Mouse (Mus musculus) midbrain, embryonic 10.5 days (tissue): ENCODE measurements around the gene Cxcr1. TPM values are rescaled to one million over a fixed set of nuclear protein-coding genes. Genes with fewer than 3 reads are reported as not detected.

Source experiments
- DNase-seq: peaks from one replicate; pipeline ENCODE4 v3.0.0-alpha.2; 2017; ENCODE audit warnings: low spot score
- H3K27ac ChIP-seq: fragments of 300-500 bp; sonication (generic); replicated peaks from 2 replicates; pipeline ENCODE4 v1.5.1; 2016; ENCODE audit warnings: mild to moderate bottlenecking
- H3K27me3 ChIP-seq: fragments of 300-500 bp; sonication (generic); 2 replicates; pipeline ENCODE4 v1.6.1; 2016; ENCODE audit warnings: low read depth, mild to moderate bottlenecking; ENCODE audit not compliant: poor library complexity, severe bottlenecking
- H3K36me3 ChIP-seq: fragments of 300-500 bp; sonication (generic); 2 replicates; pipeline ENCODE4 v1.6.1; 2016; ENCODE audit warnings: mild to moderate bottlenecking, moderate library complexity
- H3K4me1 ChIP-seq: fragments of 300-500 bp; sonication (generic); 2 replicates; pipeline ENCODE4 v1.6.1; 2016
- H3K4me3 ChIP-seq: fragments of 300-500 bp; sonication (generic); 2 replicates; pipeline ENCODE4 v1.5.1; 2016; ENCODE audit warnings: mild to moderate bottlenecking, moderate library complexity
- H3K9me3 ChIP-seq: fragments of 300-500 bp; sonication (generic); replicated peaks from 2 replicates; pipeline ENCODE4 v1.6.1; 2016; ENCODE audit warnings: mild to moderate bottlenecking
- WGBS: fragments of 180-500 bp; shearing (Covaris S2); methylation state at CpG from one replicate; pipeline ENCODE4 v1.1.7; 2016; 5-methylcytosine and 5-hydroxymethylcytosine counted together
- polyA plus RNA-seq: library from polyadenylated mRNA; unstranded; fragments of >200 nt; fragmentation: Nextera tagmentation; extraction: Ambion mirVana; gene quantifications from 2 replicates; pipeline ENCODE4 v1.2.1, GENCODE M21; 2016

The Cxcr1 gene
- polyA plus RNA-seq, 1 experiment from 2014 or later: not detected

DNA sequence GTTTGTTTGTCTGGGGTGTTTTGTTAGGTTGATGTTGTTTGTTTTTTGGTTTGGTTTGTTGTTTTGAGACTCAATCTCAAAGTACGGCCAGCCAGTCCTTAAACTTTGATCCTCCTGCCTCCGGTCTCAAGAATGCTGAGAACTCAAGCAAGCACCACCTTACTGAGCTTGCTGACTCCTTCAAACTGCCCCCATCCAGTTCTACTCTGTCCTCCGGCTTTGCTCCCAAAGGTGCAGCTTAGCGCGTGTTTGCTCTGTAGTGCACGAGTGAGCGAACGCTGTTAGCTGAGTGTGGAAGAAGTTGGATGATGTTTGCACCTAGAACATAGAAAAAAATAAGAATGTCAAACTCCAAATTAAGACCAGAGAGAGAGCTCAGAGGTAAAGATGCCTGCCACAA, 14.5 kb upstream of the Cxcr1 start:
- no peaks in the 10 kb centered on the region for H3K9me3 ChIP-seq
- WGBS: 91% methylated on average over 8 of the region's 8 CpGs
- no peak for DNase-seq

DNA sequence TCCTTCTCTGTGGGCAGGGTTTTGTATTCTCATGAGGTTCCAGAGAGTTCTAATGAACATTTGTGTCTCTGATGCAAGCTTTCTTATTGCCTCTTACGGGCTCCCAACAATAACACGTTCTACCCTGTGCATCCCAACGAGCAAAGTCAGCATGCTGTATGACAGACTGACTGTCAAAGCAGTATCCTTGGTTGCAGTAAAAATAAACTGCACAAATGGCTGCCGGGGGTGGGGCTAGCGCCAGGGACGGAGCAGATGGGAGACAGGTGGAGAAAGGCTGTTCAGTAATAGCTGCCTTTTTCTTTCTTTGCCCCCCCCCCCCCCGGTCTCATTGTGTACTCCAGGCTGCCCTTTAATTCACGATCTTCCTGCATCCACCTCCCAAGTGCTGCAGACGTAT, 13.5 kb upstream of the Cxcr1 start:
- no peak overlapping the region for H3K4me3 ChIP-seq

More for the DNA sequence above, 14.5 kb upstream of the Cxcr1 start:
- Histone ChIP-seq H3K4me1 (peaks cover 4% of the 10 kb centered on the region; the same call in 1 of the 2 replicates), H3K27ac (no peak overlapping the region), H3K27me3 (peaks cover 26% of the 10 kb centered on the region; the same call in 1 of the 2 replicates), H3K36me3 (no peaks in the 10 kb centered on the region), H3K4me3 (no peak overlapping the region)

DNA sequence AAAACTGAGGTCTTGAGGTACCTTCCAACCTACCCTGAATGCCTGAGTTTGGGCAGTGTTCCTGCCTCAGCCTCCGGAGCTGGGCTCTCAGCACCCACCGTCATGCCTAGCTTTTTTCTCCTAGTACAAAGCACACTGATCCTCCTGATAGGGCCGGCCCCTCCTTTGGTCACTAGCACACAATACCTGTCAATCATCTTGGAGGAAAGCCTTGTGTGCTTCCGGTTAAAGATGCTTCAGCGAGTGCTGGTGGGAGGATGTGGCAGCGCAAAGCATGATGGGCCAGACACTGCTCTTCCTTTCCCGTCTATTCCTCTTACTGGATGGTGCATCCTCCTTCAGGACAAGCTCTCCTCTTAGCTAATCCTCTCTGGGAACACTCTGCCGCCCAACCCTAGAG, 12.2 kb upstream of the Cxcr1 start:
- H3K36me3 ChIP-seq: no peaks in the 10 kb centered on the region
- DNase-seq: no peak
- H3K27me3 ChIP-seq: peaks cover 47% of the 10 kb centered on the region; the same call in 1 of the 2 replicates
- no peak overlapping the region for H3K4me3 ChIP-seq
- peaks cover 4% of the 10 kb centered on the region; the same call in 1 of the 2 replicates for H3K4me1 ChIP-seq
- H3K27ac ChIP-seq: no peak overlapping the region
- H3K9me3 ChIP-seq: no peaks in the 10 kb centered on the region
- 75% methylated on average over 8 of the region's 8 CpGs for WGBS

More for the DNA sequence above, 13.5 kb upstream of the Cxcr1 start:
- Histone ChIP-seq H3K4me1 (peaks cover 4% of the 10 kb centered on the region; the same call in 1 of the 2 replicates), H3K9me3 (no peaks in the 10 kb centered on the region), H3K27me3 (peaks cover 36% of the 10 kb centered on the region; the same call in 1 of the 2 replicates), H3K36me3 (no peaks in the 10 kb centered on the region), H3K27ac (no peak overlapping the region)
- WGBS: 82% methylated on average over 9 of the region's 9 CpGs
- DNase-seq: no peak

DNA sequence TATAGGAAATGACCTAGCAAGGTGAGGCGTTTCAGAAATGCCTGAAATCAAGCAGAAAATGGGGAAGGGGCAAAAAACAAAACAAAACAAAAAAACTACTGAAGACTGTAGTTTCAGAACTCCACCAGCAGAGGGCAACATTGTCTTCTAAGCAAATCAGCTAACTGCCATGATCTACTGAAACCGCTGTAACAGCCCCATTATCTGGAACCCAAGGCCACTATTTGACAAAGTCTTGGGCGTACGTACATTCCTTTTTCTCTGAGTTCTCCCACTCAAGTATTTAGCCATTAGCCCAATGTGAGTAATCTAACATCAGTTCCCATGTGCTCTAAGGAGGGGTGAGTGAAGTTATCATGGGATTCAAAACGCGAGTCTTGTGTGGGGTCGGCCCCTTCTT, 11.4 kb upstream of the Cxcr1 start:
- peak; percentile 15 for DNase-seq
- Histone ChIP-seq H3K4me1 (peaks cover 4% of the 10 kb centered on the region; the same call in 1 of the 2 replicates), H3K36me3 (no peaks in the 10 kb centered on the region), H3K27ac (no peak overlapping the region), H3K9me3 (no peaks in the 10 kb centered on the region), H3K27me3 (peaks cover 47% of the 10 kb centered on the region; the same call in 1 of the 2 replicates), H3K4me3 (no peak overlapping the region)
- 66% methylated on average over 7 of the region's 7 CpGs for WGBS

DNA sequence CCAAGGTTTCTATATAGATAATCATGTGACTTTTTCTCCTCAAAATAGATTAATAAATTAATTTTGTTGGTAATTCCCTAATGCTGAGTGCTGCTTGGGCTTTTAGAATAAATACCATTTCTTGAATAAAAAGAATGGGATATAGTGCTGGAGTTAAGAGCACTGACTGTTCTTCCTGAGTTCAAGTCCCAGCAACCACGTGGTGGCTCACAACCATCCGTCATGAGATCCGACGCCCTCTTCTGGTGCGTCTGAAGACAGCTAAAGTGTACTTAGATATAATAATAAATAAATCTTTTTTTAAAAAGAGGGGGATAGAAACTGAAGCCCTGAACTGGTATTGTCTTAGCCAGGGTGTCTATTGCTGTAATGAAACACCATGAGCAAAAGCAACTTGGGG, 9.0 kb upstream of the Cxcr1 start:
- Histone ChIP-seq H3K4me1 (peaks cover 4% of the 10 kb centered on the region; the same call in 1 of the 2 replicates), H3K27ac (no peak overlapping the region), H3K36me3 (no peaks in the 10 kb centered on the region), H3K27me3 (peaks cover 62% of the 10 kb centered on the region; the same call in 1 of the 2 replicates), H3K4me3 (no peak overlapping the region), H3K9me3 (no peaks in the 10 kb centered on the region)
- no peak for DNase-seq
- 69% methylated on average over 5 of the region's 5 CpGs for WGBS

DNA sequence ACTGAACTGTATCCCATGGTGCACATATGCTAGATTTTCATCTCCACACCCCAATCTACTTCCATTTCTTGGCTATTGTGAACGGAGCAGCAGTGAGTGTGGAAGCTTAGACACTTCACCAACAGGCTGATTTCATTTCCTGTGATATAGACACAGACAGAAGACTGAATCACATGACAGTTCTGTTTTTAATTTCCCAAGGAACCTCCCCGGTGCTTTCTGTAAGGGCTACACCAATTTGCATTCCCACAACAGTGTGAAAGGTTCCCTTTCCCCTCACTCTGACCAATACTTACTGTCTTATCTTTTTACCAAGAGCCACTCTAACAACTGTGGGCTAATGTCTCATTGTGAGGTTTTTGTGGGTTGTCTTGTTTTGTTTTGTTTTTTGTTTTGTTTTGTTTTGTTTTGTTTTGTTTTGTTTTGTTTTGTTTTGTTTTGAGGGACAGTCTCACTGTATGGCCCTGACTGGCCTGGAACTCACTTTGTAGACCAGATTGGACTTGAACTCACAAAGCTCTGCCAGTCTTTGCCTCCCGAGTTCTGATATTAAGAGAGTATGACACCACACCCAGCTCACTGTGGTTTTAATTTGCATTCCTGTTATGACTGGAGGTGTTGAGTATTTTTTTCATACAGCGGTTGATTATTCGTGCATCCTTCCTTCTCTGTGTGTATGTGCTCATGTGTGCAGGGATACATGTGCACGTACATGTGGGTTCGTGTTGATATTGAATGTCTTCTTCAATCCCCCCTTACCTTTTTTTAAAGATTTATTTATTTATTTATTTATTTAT, 6.8 kb upstream of the Cxcr1 start:
- H3K4me3 ChIP-seq: no peak overlapping the region
- H3K27ac ChIP-seq: no peak overlapping the region
- WGBS: 92% methylated on average over 7 of the region's 7 CpGs
- DNase-seq: no peak
- H3K36me3 ChIP-seq: no peaks in the 10 kb centered on the region
- no peaks in the 10 kb centered on the region for H3K9me3 ChIP-seq
- H3K4me1 ChIP-seq: no peaks in the 10 kb centered on the region
- peaks cover 54% of the 10 kb centered on the region; the same call in 1 of the 2 replicates for H3K27me3 ChIP-seq

DNA sequence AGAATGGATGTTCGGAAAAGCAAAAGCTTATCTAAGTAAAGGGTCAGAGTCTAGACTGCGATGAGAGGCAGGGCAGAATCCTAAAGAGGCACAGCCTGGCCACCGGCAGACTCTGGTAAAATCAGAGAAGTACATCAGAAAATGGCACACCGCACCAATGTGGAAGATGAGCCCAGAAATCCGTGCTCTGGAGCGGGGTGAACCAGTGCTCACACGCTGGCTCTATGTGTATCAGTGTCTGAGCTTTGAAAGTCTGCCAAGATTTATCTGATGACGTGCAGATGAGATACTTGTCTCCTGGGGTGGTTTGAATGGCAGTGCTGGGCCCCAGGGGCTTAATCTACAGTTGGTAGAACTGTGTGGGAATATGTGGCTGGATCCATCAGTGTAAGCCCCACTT, 4.6 kb upstream of the Cxcr1 start:
- WGBS: 88% methylated on average over 8 of the region's 8 CpGs
- DNase-seq: no peak
- Histone ChIP-seq H3K4me1 (no peaks in the 10 kb centered on the region), H3K27ac (no peak overlapping the region), H3K9me3 (no peaks in the 10 kb centered on the region), H3K36me3 (no peaks in the 10 kb centered on the region), H3K27me3 (peaks cover 49% of the 10 kb centered on the region; the same call in 1 of the 2 replicates), H3K4me3 (no peak overlapping the region)

DNA sequence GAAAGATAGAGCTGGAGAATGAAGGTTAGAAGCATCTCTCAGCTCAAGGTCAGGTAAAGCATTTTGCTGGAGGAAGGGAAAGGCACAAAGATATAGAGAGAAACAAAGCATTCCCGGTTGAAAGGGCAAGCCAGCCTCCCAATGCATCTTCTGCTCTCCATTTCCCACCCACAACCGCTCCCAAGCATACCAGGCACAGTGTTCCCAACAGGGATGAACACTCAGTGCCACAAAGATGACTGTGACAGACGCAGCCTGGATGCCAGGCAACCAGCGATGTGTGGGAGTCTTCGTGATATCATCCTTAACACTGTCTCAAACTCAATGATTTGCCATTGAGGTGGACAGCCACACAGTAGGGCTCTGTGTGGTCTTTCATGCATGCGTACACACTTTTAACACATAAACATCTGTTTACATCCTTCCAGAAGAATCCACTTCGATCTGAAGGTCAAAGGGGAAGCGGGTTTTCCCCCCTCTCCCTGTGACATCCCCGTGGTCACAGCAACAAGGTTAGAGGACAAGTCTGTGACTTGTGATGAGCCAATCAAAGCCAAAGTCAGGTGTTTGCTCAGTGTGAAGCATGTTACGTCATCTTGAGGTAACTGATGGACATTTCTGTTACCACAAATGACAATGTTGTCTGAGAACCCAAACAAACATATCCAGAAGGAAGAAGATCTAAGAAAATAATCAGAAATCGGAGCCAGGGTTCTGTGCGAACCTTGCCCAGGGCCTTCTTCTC, 3.5 kb upstream of the Cxcr1 start:
- Histone ChIP-seq H3K9me3 (no peaks in the 10 kb centered on the region), H3K27ac (no peak overlapping the region), H3K36me3 (no peaks in the 10 kb centered on the region), H3K4me3 (no peak overlapping the region), H3K27me3 (peaks cover 38% of the 10 kb centered on the region; the same call in 1 of the 2 replicates), H3K4me1 (no peaks in the 10 kb centered on the region)
- 84% methylated on average over 12 of the region's 12 CpGs for WGBS
- DNase-seq: no peak

DNA sequence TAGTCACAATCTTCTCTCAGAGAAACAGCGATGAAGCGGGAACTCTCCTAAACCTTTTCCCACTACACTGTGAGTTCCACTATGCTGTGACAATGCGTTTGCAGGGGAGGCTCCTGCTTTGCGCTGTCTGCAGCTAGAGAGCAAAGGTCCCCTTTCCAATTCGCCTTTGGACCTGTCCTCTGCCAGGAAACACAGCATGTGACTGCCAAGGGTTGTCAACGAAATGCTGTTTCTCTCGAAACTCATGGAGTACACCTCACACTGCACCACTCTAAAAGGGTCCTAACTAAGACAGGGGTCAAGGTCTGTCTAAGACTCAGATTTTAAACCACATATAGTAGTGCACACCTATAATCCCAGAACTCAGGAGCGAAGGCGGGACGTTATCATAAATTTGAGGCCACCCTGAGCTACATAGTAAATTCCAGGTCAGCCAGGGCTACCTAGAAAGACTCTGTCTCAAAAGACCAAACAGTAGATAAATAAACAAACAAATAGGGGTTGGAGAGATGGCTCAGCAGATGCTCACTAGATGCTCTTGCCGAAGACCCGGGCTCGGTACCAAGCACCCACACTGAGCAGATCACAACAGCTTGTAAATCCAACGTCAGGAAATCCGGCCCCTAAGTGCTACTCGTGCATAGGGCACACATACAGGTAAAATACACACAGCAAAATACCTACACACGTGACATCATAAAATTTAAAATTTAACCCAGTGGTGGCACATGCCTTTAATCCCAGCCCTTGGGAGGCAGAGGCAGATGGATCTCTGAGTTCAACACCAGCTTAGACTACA, 2.4 kb upstream of the Cxcr1 start:
- Histone ChIP-seq H3K36me3 (no peaks in the 10 kb centered on the region), H3K27me3 (peaks cover 27% of the 10 kb centered on the region; the same call in 1 of the 2 replicates), H3K9me3 (no peaks in the 10 kb centered on the region), H3K4me3 (no peak overlapping the region), H3K4me1 (no peaks in the 10 kb centered on the region), H3K27ac (no peak overlapping the region)
- no peak for DNase-seq
- WGBS: 79% methylated on average over 17 of the region's 17 CpGs

DNA sequence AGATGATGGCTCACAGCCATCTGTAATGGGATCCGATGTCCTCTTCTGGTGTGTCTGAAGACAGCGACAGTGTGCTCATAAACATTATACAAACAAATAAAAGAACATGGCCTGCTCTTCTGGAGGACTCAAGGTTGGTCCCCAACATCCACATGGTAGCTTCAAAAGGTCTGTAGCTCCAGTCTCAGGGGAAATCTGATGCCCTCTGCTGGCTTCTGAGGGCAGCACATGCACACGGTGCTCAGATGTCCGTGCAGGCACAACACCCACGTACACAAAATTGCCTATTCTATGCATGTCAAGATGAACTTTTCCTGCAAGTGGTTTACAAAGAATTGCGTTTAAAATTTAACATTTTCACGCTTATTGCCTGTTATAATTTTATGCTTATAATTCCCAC, 1.5 kb upstream of the Cxcr1 start:
- H3K36me3 ChIP-seq: no peaks in the 10 kb centered on the region
- peaks cover 27% of the 10 kb centered on the region; the same call in 1 of the 2 replicates for H3K27me3 ChIP-seq
- WGBS: 57% methylated on average over 7 of the region's 7 CpGs
- H3K9me3 ChIP-seq: no peaks in the 10 kb centered on the region
- H3K27ac ChIP-seq: no peak overlapping the region
- H3K4me3 ChIP-seq: no peak overlapping the region
- H3K4me1 ChIP-seq: no peaks in the 10 kb centered on the region
- no peak for DNase-seq

DNA sequence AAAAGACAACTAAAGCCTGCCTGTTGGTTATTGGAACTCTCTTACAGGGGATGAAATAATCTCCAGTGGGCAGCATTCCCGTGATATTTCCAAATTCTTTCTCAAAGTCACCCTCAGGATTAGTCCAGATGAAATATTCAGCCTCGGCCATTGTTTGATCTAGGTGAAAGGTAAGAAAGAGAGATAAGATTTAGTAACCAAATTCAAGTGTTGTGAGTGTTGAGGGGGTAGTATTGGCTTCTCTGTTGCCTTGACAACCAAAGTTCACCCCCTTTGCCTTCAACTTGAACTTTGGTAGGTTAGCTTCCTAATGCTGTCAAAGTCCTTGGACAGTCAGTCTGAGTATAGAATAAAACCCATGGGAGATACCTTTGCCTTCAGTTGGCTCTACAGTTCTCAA, 1.7 kb downstream of the Cxcr1 start:
- Histone ChIP-seq H3K27ac (no peak overlapping the region), H3K9me3 (no peaks in the 10 kb centered on the region), H3K27me3 (0 out of 2 replicates have a peak, but pooled peaks cover 3% of the 10 kb centered on the region), H3K4me3 (no peak overlapping the region), H3K4me1 (no peaks in the 10 kb centered on the region), H3K36me3 (no peaks in the 10 kb centered on the region)
- WGBS: 95% methylated on average over 2 of the region's 2 CpGs
- DNase-seq: no peak

DNA sequence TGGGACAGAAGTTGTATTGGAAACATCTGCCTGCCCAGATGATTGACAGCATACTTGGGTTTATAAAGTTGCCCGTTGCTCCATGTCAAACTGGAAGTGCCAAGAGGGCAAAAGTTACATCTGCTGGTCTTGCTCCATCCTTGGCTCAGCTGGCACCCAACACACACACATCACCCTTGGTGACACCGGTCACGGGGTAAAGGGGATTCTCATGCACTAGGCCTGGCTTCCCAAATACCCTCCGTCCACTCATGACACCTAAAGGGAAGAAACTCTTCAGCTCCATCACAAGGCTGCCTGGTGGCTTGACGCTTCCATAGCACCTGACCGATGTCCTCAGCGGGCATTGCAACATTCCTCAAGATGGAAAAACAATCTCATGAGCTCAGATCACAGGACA, 4.0 kb downstream of the Cxcr1 start:
- no peaks in the 10 kb centered on the region for H3K27me3 ChIP-seq
- 93% methylated on average over 7 of the region's 7 CpGs for WGBS
- H3K4me3 ChIP-seq: no peak overlapping the region
- no peaks in the 10 kb centered on the region for H3K36me3 ChIP-seq
- H3K9me3 ChIP-seq: no peaks in the 10 kb centered on the region
- H3K27ac ChIP-seq: no peak overlapping the region
- no peaks in the 10 kb centered on the region for H3K4me1 ChIP-seq
- DNase-seq: no peak
